In the genomic region with DNA sequence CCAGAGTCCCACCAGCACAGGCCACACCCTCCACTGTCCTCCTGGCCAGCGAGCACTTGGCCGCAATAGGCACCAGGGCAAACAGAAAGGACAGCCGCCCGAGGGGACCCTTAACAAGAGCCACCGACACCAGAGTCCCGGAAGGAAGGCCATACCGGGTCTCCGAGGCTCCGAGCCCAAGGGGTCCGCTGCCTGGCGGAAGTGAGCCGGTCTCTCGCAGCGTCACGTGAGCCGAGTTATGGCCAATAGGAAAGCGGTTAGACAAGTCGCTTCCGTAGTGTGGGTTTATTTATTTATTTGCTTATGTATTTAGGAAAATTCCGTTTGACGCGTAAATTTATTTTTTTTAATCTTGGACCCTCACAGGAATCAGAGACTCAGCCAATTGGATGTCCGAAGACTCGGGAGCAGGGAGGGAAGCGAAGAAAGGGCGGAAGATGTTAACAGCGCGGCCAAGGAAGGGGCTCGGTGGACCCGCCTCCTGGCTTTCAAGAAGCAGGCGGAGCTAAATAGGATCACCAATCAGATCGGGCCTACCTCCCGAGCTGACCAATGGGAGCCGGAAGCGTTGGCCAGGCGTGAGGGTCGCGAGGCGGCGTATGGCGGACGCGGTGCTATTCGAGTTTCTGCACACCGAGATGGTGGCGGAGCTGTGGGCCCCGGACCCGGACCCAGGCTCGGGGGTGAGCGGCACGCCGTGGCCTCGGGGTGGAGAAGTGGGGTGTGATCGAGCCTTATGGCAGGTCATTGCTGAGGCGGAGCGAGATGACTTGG, we compare ENCODE assay signal across 8 mouse cellular contexts. TPM values are rescaled to one million over a fixed set of nuclear protein-coding genes. Genes with fewer than 3 reads are reported as not detected.
DNase-seq lines count a peak whose midpoint lies in the region; ATAC-seq lines count a peak whose summit lies in the region.

Gene Bloc1s3, minus strand, starts transcription at position 218 of the 774 bp plus-strand sequence.
Gene Trappc6a, plus strand, starts transcription at position 246 of the 774 bp plus-strand sequence.

- intact Hi-C loops in gastrocnemius, postnatal 14 days (cut with DNase I; ENCODE audit: low total_unique reads): no loop called here
- intact Hi-C loops in left cerebral cortex, postnatal 10 days (cut with DNase I): no loop called here

- peak; percentile 94 to 98 for DNase-seq in adrenal gland, adult (ENCODE audit: inconsistent age in 2 of 2, low spot score in 1 of 2)
- DNase-seq in embryo, embryonic 10.5 days (ENCODE audit: low spot score): peak; percentile 97
- DNase-seq in gastrocnemius, postnatal 14 days: peak; percentile 91
- peak; percentile 93 to 95 for DNase-seq in left cerebral cortex, postnatal 10 days (ENCODE audit: extremely low spot score in 1 of 2, low spot score in 2 of 2)
- DNase-seq in right cerebral cortex, postnatal 25 days: peak; percentile 94
- DNase-seq in urinary bladder, postnatal 4 days (ENCODE audit: low spot score in 2 of 2): peak; percentile 90 to 92

- ATAC-seq in inflammation-experienced regulatory T-cells, adult 6 months: peak; percentile 90
- ATAC-seq in megakaryocyte-erythroid progenitor cell, adult 5-6 weeks (replicated peaks; ENCODE audit: low FRiP score, low TSS enrichment, poor library complexity, severe bottlenecking): peak; percentile 90

RNA-seq across cellular contexts. Expression of gene Bloc1s3, which starts in this region (rescaled TPM):
- 1 to 10 TPM; 1.7 to 2.1 TPM for total RNA-seq in gastrocnemius, postnatal 14 days (2021)
- under 1 TPM; 0.63 to 0.99 (median 0.65) TPM for polyA plus RNA-seq in inflammation-experienced regulatory T-cells, adult 6 months (2017; shearing (Covaris generic))
- 1 to 10 TPM; 7.6 to 7.8 TPM for total RNA-seq in left cerebral cortex, postnatal 10 days (2021)
- total RNA-seq in megakaryocyte-erythroid progenitor cell, adult 5-6 weeks (2014; fragmentation: Nextera tagmentation): 3.4 and 3.6 TPM in 2 replicates
- total RNA-seq in megakaryocyte-erythroid progenitor cell, adult 5-6 weeks (2017): 3.6 and 4.7 TPM in 2 replicates

RNA-seq across cellular contexts. Expression of gene Trappc6a, which starts in this region (rescaled TPM):
- 10 to 100 TPM; 19.9 to 20.0 TPM for total RNA-seq in gastrocnemius, postnatal 14 days (2021)
- 10 to 100 TPM; 24.6 to 47.8 (median 43.3) TPM for polyA plus RNA-seq in inflammation-experienced regulatory T-cells, adult 6 months (2017; shearing (Covaris generic))
- total RNA-seq in left cerebral cortex, postnatal 10 days (2021): 10 to 100 TPM; 18.4 to 24.1 TPM
- 89.3 and 96.3 TPM in 2 replicates for total RNA-seq in megakaryocyte-erythroid progenitor cell, adult 5-6 weeks (2014; fragmentation: Nextera tagmentation)
- 22.6 and 23.6 TPM in 2 replicates for total RNA-seq in megakaryocyte-erythroid progenitor cell, adult 5-6 weeks (2017)

Comparison
In these comparisons a context has a peak if more than half of its experiments do, and no peak if none do; other contexts are left out.
1. Peak in every context shown above with its lines: DNase-seq and ATAC-seq.